10 mouse cellular contexts compared by ENCODE assay signal in genomic region chr17:37246715-37247114, GRCm38 (mm10). TPM values are rescaled to one million over a fixed set of nuclear protein-coding genes. Genes with fewer than 3 reads are reported as not detected.
DNase-seq lines count a peak whose midpoint lies in the region; ATAC-seq and TF ChIP-seq lines count a peak whose summit lies in the region.
"Had no signal": no experiment of that assay in that cellular context is flagged by ENCODE, and none has a peak within 500 bp of the region (broad histone marks: within the 10 kb centered on the region; RNA-seq: fewer than 3 reads in every experiment).

No protein-coding gene starts in this region.

- no peaks in the 10 kb centered on the region for H3K27me3 ChIP-seq in midbrain, embryonic 15.5 days (replicated peaks)
- H3K27me3 ChIP-seq in midbrain, embryonic 11.5 days (ENCODE audit: control insufficient read depth, insufficient read depth, low read length) = no peaks in the 10 kb centered on the region
- H3K27me3 ChIP-seq in embryonic facial prominence, embryonic 14.5 days (replicated peaks; ENCODE audit: control insufficient read depth, insufficient read depth, low read length) = no peaks in the 10 kb centered on the region
- H3K27me3 ChIP-seq in kidney, embryonic 16.5 days (ENCODE audit: insufficient read depth, low read length) = no peaks in the 10 kb centered on the region
- no peaks in the 10 kb centered on the region for H3K27me3 ChIP-seq in lung, embryonic 14.5 days (ENCODE audit: insufficient read depth, low read length)
- H3K27me3 ChIP-seq: megakaryocyte, embryonic 14.5 days had no signal

- WGBS in midbrain, embryonic 15.5 days = 37% methylated on average over 5 of the region's 5 CpGs
- WGBS in midbrain, embryonic 11.5 days = 35% methylated on average over 5 of the region's 5 CpGs
- 32% methylated on average over 5 of the region's 5 CpGs for WGBS in embryonic facial prominence, embryonic 14.5 days
- 23% methylated on average over 5 of the region's 5 CpGs for WGBS in kidney, embryonic 16.5 days
- 19% methylated on average over 5 of the region's 5 CpGs for WGBS in lung, embryonic 14.5 days

- no peak overlapping the region for H3K4me3 ChIP-seq in midbrain, embryonic 15.5 days
- no peak overlapping the region for H3K4me3 ChIP-seq in midbrain, embryonic 11.5 days (ENCODE audit: low read depth, low read length)
- H3K4me3 ChIP-seq in embryonic facial prominence, embryonic 14.5 days (ENCODE audit: low read depth, low read length) = no peak overlapping the region
- no peak overlapping the region for H3K4me3 ChIP-seq in kidney, embryonic 16.5 days (ENCODE audit: low read length)
- H3K4me3 ChIP-seq in lung, embryonic 14.5 days (ENCODE audit: low read depth, low read length) = no peak overlapping the region
- H3K4me3 ChIP-seq: erythroblast, embryonic 14.5 days; megakaryocyte, embryonic 14.5 days had no signal

- H3K4me2 ChIP-seq in midbrain, embryonic 15.5 days = no peak overlapping the region
- no peak overlapping the region for H3K4me2 ChIP-seq in midbrain, embryonic 11.5 days
- no peak overlapping the region for H3K4me2 ChIP-seq in embryonic facial prominence, embryonic 14.5 days (ENCODE audit: low read depth, low read length)
- H3K4me2 ChIP-seq in kidney, embryonic 16.5 days (replicated peaks; ENCODE audit: low read depth, low read length) = no peak overlapping the region
- H3K4me2 ChIP-seq in lung, embryonic 14.5 days = no peak overlapping the region

- no peaks in the 10 kb centered on the region for H3K4me1 ChIP-seq in midbrain, embryonic 15.5 days
- no peaks in the 10 kb centered on the region for H3K4me1 ChIP-seq in midbrain, embryonic 11.5 days (ENCODE audit: control insufficient read depth, insufficient read depth, low read length)
- no peaks in the 10 kb centered on the region for H3K4me1 ChIP-seq in embryonic facial prominence, embryonic 14.5 days (ENCODE audit: control insufficient read depth, insufficient read depth, low read length)
- no peaks in the 10 kb centered on the region for H3K4me1 ChIP-seq in kidney, embryonic 16.5 days (ENCODE audit: insufficient read depth, low read length)
- no peaks in the 10 kb centered on the region for H3K4me1 ChIP-seq in lung, embryonic 14.5 days (ENCODE audit: insufficient read depth)
- H3K4me1 ChIP-seq: megakaryocyte, embryonic 14.5 days had no signal

- no peak overlapping the region for H3K27ac ChIP-seq in midbrain, embryonic 15.5 days
- no peak overlapping the region for H3K27ac ChIP-seq in midbrain, embryonic 11.5 days (ENCODE audit: low read depth, low read length)
- no peak overlapping the region for H3K27ac ChIP-seq in embryonic facial prominence, embryonic 14.5 days (replicated peaks; ENCODE audit: low read depth, low read length)
- no peak overlapping the region for H3K27ac ChIP-seq in kidney, embryonic 16.5 days (ENCODE audit: low read length)
- no peak overlapping the region for H3K27ac ChIP-seq in lung, embryonic 14.5 days (ENCODE audit: low read depth)

- H3K9ac ChIP-seq in midbrain, embryonic 15.5 days = no peak overlapping the region
- no peak overlapping the region for H3K9ac ChIP-seq in midbrain, embryonic 11.5 days (ENCODE audit: low read length)
- no peak overlapping the region for H3K9ac ChIP-seq in embryonic facial prominence, embryonic 14.5 days (ENCODE audit: low read depth, low read length)
- H3K9ac ChIP-seq in kidney, embryonic 16.5 days (replicated peaks; ENCODE audit: low read length) = no peak overlapping the region
- H3K9ac ChIP-seq in lung, embryonic 14.5 days = no peak overlapping the region

- no peaks in the 10 kb centered on the region for H3K36me3 ChIP-seq in midbrain, embryonic 15.5 days (replicated peaks)
- no peaks in the 10 kb centered on the region for H3K36me3 ChIP-seq in midbrain, embryonic 11.5 days (ENCODE audit: control insufficient read depth, insufficient read depth, low read length)
- no peaks in the 10 kb centered on the region for H3K36me3 ChIP-seq in embryonic facial prominence, embryonic 14.5 days (ENCODE audit: control insufficient read depth, insufficient read depth, low read length)
- H3K36me3 ChIP-seq in kidney, embryonic 16.5 days (ENCODE audit: insufficient read depth, low read length) = no peaks in the 10 kb centered on the region
- no peaks in the 10 kb centered on the region for H3K36me3 ChIP-seq in lung, embryonic 14.5 days (ENCODE audit: insufficient read depth)

- peak; percentile 63; the same call in 1 of the 2 replicates for ATAC-seq in midbrain, embryonic 15.5 days (replicated peaks)
- no peak for ATAC-seq in midbrain, embryonic 11.5 days (ENCODE audit: low FRiP score)
- 0 out of 2 replicates have a peak, but pooled peaks have one; percentile 41 for ATAC-seq in embryonic facial prominence, embryonic 14.5 days (ENCODE audit: low read depth)
- peak; percentile 54; the same call in 1 of the 2 replicates for ATAC-seq in kidney, embryonic 16.5 days (ENCODE audit: low FRiP score, low TSS enrichment)
- no peak for ATAC-seq in lung, embryonic 14.5 days (ENCODE audit: insufficient read depth)

- no peak for DNase-seq in midbrain, embryonic 11.5 days (ENCODE audit: low spot score, missing footprints)
- DNase-seq in T-cell, adult 2 months (ENCODE audit: low spot score) = peak; percentile 64
- DNase-seq in embryonic facial prominence, embryonic 14.5 days (ENCODE audit: low spot score) = peak; percentile 4
- peak; percentile 27 for DNase-seq in lung, embryonic 14.5 days
- peak; percentile 5 to 47 for DNase-seq in spleen, postnatal 10 days (ENCODE audit: low spot score in 2 of 2)
- DNase-seq in gastrocnemius, adult 8-10 months (ENCODE audit: low spot score in 2 of 2) = no peak

- no peaks in the 10 kb centered on the region for H3K9me3 ChIP-seq in midbrain, embryonic 15.5 days
- no peaks in the 10 kb centered on the region for H3K9me3 ChIP-seq in midbrain, embryonic 11.5 days (ENCODE audit: control insufficient read depth, low read length)
- H3K9me3 ChIP-seq in embryonic facial prominence, embryonic 14.5 days (ENCODE audit: control insufficient read depth, low read length) = no peaks in the 10 kb centered on the region
- no peaks in the 10 kb centered on the region for H3K9me3 ChIP-seq in kidney, embryonic 16.5 days (ENCODE audit: low read length)
- H3K9me3 ChIP-seq in lung, embryonic 14.5 days (ENCODE audit: low read depth, low read length) = no peaks in the 10 kb centered on the region
- H3K9me3 ChIP-seq: megakaryocyte, embryonic 14.5 days had no signal

- no peak for TF ChIP-seq CTCF in lung, embryonic 14.5 days (IDR thresholded peaks at IDR 0.05; ENCODE audit: low read depth)

RNA-seq across cellular contexts. Expression of gene Olfr97, which starts 9.6 kb away (rescaled TPM):
- polyA plus RNA-seq in midbrain, embryonic 15.5 days (2015; fragmentation: Nextera tagmentation; extraction: Ambion mirVana) = not detected in 2 replicates
- not detected in 2 replicates for polyA plus RNA-seq in midbrain, embryonic 11.5 days (2014; fragmentation: Nextera tagmentation; extraction: Ambion mirVana)
- not detected in 2 replicates for polyA plus RNA-seq in embryonic facial prominence, embryonic 14.5 days (2014; fragmentation: Nextera tagmentation; extraction: Ambion mirVana)
- polyA plus RNA-seq in kidney, embryonic 16.5 days (2015; fragmentation: Nextera tagmentation; extraction: Ambion mirVana) = not detected in 2 replicates
- not detected in 2 replicates for polyA plus RNA-seq in lung, embryonic 14.5 days (2014; fragmentation: Nextera tagmentation; extraction: Ambion mirVana)
- not detected for total RNA-seq in gastrocnemius, adult 8-10 months (2022)
- polyA plus RNA-seq: erythroblast, embryonic 14.5 days had no signal

RNA-seq across cellular contexts. Expression of gene Olfr98, which starts 16.8 kb away (rescaled TPM):
- polyA plus RNA-seq in midbrain, embryonic 15.5 days (2015; fragmentation: Nextera tagmentation; extraction: Ambion mirVana) = not detected in 2 replicates
- polyA plus RNA-seq in midbrain, embryonic 11.5 days (2014; fragmentation: Nextera tagmentation; extraction: Ambion mirVana) = not detected in 2 replicates
- polyA plus RNA-seq in embryonic facial prominence, embryonic 14.5 days (2014; fragmentation: Nextera tagmentation; extraction: Ambion mirVana) = not detected in 2 replicates
- polyA plus RNA-seq in kidney, embryonic 16.5 days (2015; fragmentation: Nextera tagmentation; extraction: Ambion mirVana) = not detected in 2 replicates
- polyA plus RNA-seq in lung, embryonic 14.5 days (2014; fragmentation: Nextera tagmentation; extraction: Ambion mirVana) = not detected in 2 replicates
- not detected for total RNA-seq in gastrocnemius, adult 8-10 months (2022)
- polyA plus RNA-seq: erythroblast, embryonic 14.5 days had no signal

RNA-seq across cellular contexts. Expression of gene H2-M3, which starts 23.3 kb away (rescaled TPM):
- polyA plus RNA-seq in midbrain, embryonic 15.5 days (2015; fragmentation: Nextera tagmentation; extraction: Ambion mirVana) = 1.3 and 1.6 TPM in 2 replicates
- polyA plus RNA-seq in midbrain, embryonic 11.5 days (2014; fragmentation: Nextera tagmentation; extraction: Ambion mirVana) = 1.4 and 1.8 TPM in 2 replicates
- 1.5 and 2.1 TPM in 2 replicates for polyA plus RNA-seq in embryonic facial prominence, embryonic 14.5 days (2014; fragmentation: Nextera tagmentation; extraction: Ambion mirVana)
- 1.5 TPM in 2 replicates for polyA plus RNA-seq in kidney, embryonic 16.5 days (2015; fragmentation: Nextera tagmentation; extraction: Ambion mirVana)
- polyA plus RNA-seq in lung, embryonic 14.5 days (2014; fragmentation: Nextera tagmentation; extraction: Ambion mirVana) = 1.0 and 1.2 TPM in 2 replicates
- total RNA-seq in gastrocnemius, adult 8-10 months (2022) = 1 to 10 TPM in 2 of 4 experiments, under 1 TPM in 2; 0.36 to 1.6 (median 0.90) TPM
- polyA plus RNA-seq: erythroblast, embryonic 14.5 days had no signal

RNA-seq across cellular contexts. Expression of gene Olfr96, which starts 26.8 kb away (rescaled TPM):
- polyA plus RNA-seq in midbrain, embryonic 15.5 days (2015; fragmentation: Nextera tagmentation; extraction: Ambion mirVana) = not detected in 2 replicates
- polyA plus RNA-seq in midbrain, embryonic 11.5 days (2014; fragmentation: Nextera tagmentation; extraction: Ambion mirVana) = not detected in 2 replicates
- 0.29 TPM in 1 of 2 replicates, not detected in the other for polyA plus RNA-seq in embryonic facial prominence, embryonic 14.5 days (2014; fragmentation: Nextera tagmentation; extraction: Ambion mirVana)
- not detected in 2 replicates for polyA plus RNA-seq in kidney, embryonic 16.5 days (2015; fragmentation: Nextera tagmentation; extraction: Ambion mirVana)
- not detected in 2 replicates for polyA plus RNA-seq in lung, embryonic 14.5 days (2014; fragmentation: Nextera tagmentation; extraction: Ambion mirVana)
- total RNA-seq in gastrocnemius, adult 8-10 months (2022) = not detected
- polyA plus RNA-seq: erythroblast, embryonic 14.5 days had no signal

RNA-seq across cellular contexts. Expression of gene Olfr95, which starts 33.8 kb away (rescaled TPM):
- polyA plus RNA-seq in midbrain, embryonic 15.5 days (2015; fragmentation: Nextera tagmentation; extraction: Ambion mirVana) = not detected in 2 replicates
- not detected in 2 replicates for polyA plus RNA-seq in midbrain, embryonic 11.5 days (2014; fragmentation: Nextera tagmentation; extraction: Ambion mirVana)
- polyA plus RNA-seq in embryonic facial prominence, embryonic 14.5 days (2014; fragmentation: Nextera tagmentation; extraction: Ambion mirVana) = not detected in 2 replicates
- polyA plus RNA-seq in kidney, embryonic 16.5 days (2015; fragmentation: Nextera tagmentation; extraction: Ambion mirVana) = not detected in 2 replicates
- polyA plus RNA-seq in lung, embryonic 14.5 days (2014; fragmentation: Nextera tagmentation; extraction: Ambion mirVana) = not detected in 2 replicates
- not detected for total RNA-seq in gastrocnemius, adult 8-10 months (2022)
- polyA plus RNA-seq: erythroblast, embryonic 14.5 days had no signal

Comparison
In these comparisons a context has a peak if more than half of its experiments do, and no peak if none do; other contexts are left out.
1. ATAC-seq: peak in midbrain, embryonic 15.5 days (single experiment), embryonic facial prominence, embryonic 14.5 days (single experiment) and kidney, embryonic 16.5 days (single experiment); none in midbrain, embryonic 11.5 days (single experiment) and lung, embryonic 14.5 days (single experiment).
2. DNase-seq: peak in T-cell, adult 2 months (single experiment), embryonic facial prominence, embryonic 14.5 days (single experiment), lung, embryonic 14.5 days (single experiment) and spleen, postnatal 10 days (2 of 2); none in midbrain, embryonic 11.5 days (single experiment) and gastrocnemius, adult 8-10 months (0 of 2).